Mouse (Mus musculus) heart, adult 18-20 months (tissue): ENCODE measurements around the gene Abcg5. TPM values are rescaled to one million over a fixed set of nuclear protein-coding genes. Genes with fewer than 3 reads are reported as not detected.

Experiments
- DNase-seq, 2 experiments: peaks; one replicate each; pipeline ENCODE4 v3.0.0; 2021 to 2022; ENCODE audit warnings: mixed read lengths in 1 of 2
- long read RNA-seq, 2 experiments: library from polyadenylated mRNA; stranded (forward); transcript quantifications; one replicate each; pipeline ENCODE4 v2.0.0; 2021
- total RNA-seq, 2 experiments: library from RNA; stranded (reverse); gene quantifications; 2 replicates each; pipeline ENCODE4 v1.2.3; 2021

Gene Abcg5
- total RNA-seq: not detected
- long read RNA-seq, experiment 1, partial matches to known transcripts: 0 of 1 reads
- long read RNA-seq, experiment 1, other reads (novel, unspliced or antisense): 1 of 1 reads
- long read RNA-seq, experiment 2: 0 reads

GRCm38 (mm10) chr17:84682734-84683717, at the start of gene Abcg5:
Abcg5 (minus strand) TSS chr17:84683011.
- DNase-seq: no peak

- DNase-seq: no peak
These were observed 49.8 kb upstream of the Abcg5 start for GRCm38 (mm10) chr17:84732612-84733011.

GRCm38 (mm10) chr17:84731361-84731760, 48.5 kb upstream of the Abcg5 start:
- DNase-seq: no peak

- DNase-seq: no peak
These were observed 46.3 kb upstream of the Abcg5 start for GRCm38 (mm10) chr17:84729140-84729539.

GRCm38 (mm10) chr17:84728201-84728911, 45.5 kb upstream of the Abcg5 start:
- no peak for DNase-seq

- DNase-seq: no peak
These were observed 42.4 kb upstream of the Abcg5 start for GRCm38 (mm10) chr17:84725163-84725562.

- DNase-seq: no peak
These were observed 41.2 kb upstream of the Abcg5 start for GRCm38 (mm10) chr17:84724028-84724427.

GRCm38 (mm10) chr17:84719105-84719504, 36.3 kb upstream of the Abcg5 start:
- no peak for DNase-seq

- DNase-seq: no peak
These were observed 34.6 kb upstream of the Abcg5 start for GRCm38 (mm10) chr17:84717416-84717815.

- no peak for DNase-seq
These were observed 33.6 kb upstream of the Abcg5 start for GRCm38 (mm10) chr17:84716252-84716872.

GRCm38 (mm10) chr17:84714930-84715329, 32.1 kb upstream of the Abcg5 start:
- DNase-seq: no peak

GRCm38 (mm10) chr17:84713563-84714164, 30.9 kb upstream of the Abcg5 start:
- no peak for DNase-seq

GRCm38 (mm10) chr17:84709403-84709851, 26.6 kb upstream of the Abcg5 start:
- no peak for DNase-seq

- no peak for DNase-seq
These were observed 26.0 kb upstream of the Abcg5 start for GRCm38 (mm10) chr17:84708818-84709217.

GRCm38 (mm10) chr17:84707407-84707806, 24.6 kb upstream of the Abcg5 start:
- no peak for DNase-seq

- peak; percentile 36 to 61 for DNase-seq
These were observed 15.9 kb upstream of the Abcg5 start for GRCm38 (mm10) chr17:84698727-84699126.

GRCm38 (mm10) chr17:84696537-84696936, 13.7 kb upstream of the Abcg5 start:
- DNase-seq: no peak

GRCm38 (mm10) chr17:84693741-84694140, 10.9 kb upstream of the Abcg5 start:
- no peak for DNase-seq

- DNase-seq: no peak
These were observed 7.3 kb upstream of the Abcg5 start for GRCm38 (mm10) chr17:84690111-84690510.

GRCm38 (mm10) chr17:84689316-84689715, 6.5 kb upstream of the Abcg5 start:
- no peak for DNase-seq

- no peak for DNase-seq
These were observed 6.0 kb upstream of the Abcg5 start for GRCm38 (mm10) chr17:84688834-84689233.

- DNase-seq: no peak
These were observed 5.2 kb upstream of the Abcg5 start for GRCm38 (mm10) chr17:84687994-84688393.
